Mouse (Mus musculus): ENCODE data around the gene Fxr2. TPM values are rescaled to one million over a fixed set of nuclear protein-coding genes. Genes with fewer than 3 reads are reported as not detected.

The Fxr2 gene
- total RNA-seq, 1 experiment from 2014 or later, result 75.5 TPM

DNA sequence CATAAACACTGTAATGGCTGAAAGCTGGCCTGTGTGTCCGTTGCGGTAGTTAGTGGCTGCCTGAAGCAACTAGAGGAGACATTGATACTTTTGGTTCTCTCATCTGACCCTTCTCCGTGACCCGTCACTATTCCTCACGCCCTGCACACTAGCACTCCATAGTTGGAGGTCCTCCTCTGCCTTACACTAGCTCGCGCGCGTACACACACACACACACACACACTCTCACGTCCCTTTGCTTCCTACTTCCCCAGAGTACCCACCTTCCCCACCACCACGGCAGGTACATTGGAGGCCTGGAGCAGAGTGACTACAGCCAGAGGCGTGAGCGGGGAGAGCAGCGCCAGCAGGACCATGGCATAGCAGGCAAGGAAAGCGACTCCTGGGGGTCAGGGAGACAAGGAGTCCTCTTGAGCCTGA is 24.7 kb downstream of the Fxr2 start:
- DNase-seq, result no peak

DNA sequence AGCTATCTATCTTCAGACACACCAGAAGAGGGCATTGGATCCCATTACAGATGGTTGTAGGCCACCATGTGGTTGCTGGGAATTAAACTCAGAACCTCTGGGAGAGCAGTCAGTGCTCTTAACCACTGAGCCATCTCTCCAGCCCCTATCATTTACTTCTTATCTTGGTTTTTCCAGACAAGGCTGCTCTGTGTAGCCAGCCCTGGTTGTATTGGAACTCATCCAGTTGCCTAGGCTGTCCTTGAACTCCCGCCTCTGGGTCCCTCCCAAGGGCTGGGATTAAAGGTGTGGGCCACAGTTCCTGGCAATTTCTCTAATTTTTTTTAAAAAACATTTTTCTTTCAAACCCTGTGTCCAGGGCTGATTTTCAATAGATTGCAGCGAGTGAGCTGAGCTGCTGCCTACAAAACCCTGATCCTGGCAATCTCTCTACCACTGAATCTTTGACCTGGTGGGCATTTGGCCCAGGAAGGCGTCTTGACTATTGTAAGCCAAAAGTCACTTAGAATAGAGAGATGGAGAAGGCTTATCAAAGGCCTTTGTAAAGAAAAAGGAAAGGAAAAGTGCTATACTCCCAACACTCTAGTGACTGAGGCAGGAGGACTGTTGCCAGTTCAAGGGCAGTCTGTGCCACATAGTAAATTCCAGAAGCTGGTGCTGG is 28.6 kb downstream of the Fxr2 start:
- DNase-seq, result peak; percentile 67

DNA sequence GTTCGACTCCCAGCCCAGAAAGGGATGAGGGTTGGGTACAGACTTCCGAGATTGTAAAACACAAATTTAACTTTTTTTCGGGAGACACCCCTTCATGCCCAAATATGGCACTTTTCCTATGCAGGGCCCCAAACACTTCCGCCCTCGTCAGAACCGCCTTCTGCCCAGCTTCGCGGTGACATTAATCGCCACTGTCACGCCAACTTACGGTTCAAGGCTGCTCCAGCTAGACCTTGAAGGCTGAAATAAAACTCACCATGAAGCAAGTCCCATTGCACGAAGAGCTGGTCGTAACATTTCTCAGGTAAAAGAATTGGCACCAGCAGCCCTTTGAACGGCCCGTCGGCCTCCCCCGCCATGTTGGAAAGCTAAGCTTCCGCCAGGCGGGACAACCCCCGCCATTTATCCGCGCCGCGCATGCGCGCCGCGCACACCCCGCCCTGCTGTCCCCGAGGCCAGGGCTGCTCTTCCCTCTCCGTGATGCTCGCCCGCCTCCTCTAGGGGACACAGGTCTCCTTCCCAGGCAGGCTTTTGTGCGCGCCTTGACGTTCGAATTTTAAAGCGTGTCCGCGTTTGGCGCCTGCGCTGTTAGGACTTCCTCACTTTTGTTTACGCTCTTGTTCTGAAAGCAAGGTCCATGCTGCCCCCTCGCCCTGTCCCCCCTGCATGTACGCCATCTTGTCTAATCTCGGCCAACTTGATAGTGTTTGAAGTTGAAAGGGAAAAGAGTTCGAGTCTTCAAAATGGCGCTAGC is 29.6 kb downstream of the Fxr2 start, which contains the start of gene Mpdu1:
Gene Mpdu1 (minus strand): TSS at position 430 of the 754 bp plus-strand sequence.
- peak; percentile 97 for DNase-seq

DNA sequence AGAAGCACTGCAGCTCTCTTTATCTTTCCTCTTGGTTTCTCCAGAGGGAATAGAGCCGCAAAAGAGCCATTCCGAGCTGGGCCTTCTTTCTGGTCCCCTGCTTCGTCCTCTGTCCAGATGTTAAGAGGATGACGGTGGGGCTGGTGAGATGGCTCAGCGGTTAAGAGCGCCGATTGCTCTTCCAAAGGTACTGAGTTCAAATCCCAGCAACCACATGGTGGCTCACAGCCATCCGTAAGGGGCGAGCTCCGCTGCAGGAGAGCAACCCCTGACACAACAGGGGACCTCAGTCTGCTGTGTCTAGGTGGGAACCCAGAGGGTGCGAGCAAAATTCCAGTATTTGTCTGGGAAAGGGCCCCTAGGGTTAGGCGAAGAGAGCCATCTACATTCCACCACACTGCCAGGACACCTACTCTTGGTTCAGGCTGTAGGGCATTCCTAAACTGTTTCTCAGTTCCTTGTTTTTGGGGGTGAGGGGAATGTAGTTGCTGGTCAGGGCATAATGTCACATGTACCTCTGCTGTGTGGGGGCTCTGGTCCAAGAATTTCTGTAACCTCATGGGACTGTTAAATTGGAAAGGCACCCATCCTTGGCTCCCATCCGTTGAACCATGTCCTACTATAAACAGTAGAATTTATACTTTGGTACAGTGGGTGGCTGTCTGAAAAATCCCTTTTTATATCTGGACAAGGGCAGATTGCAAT is 30.3 kb downstream of the Fxr2 start:
- no peak for DNase-seq

DNA sequence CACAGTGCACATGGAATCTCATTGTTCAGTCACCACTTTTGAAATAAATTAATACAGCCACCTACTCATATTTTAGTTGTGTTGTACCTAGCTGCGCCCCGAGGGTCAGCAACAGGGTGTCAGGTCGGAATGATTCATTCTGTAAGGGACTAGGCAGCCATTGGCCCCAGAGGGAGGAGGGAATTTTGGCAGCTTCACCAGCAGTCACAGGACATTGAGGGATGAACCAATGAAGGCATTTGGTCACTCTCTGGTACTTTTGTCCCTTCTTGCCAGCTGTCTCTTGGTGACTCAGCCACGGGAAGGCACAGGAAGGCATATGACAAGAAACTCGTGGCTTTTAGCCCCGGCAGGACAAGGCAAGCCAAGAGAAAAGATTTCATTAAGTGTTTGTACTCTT is 31.0 kb downstream of the Fxr2 start:
- DNase-seq, result peak; percentile 83

DNA sequence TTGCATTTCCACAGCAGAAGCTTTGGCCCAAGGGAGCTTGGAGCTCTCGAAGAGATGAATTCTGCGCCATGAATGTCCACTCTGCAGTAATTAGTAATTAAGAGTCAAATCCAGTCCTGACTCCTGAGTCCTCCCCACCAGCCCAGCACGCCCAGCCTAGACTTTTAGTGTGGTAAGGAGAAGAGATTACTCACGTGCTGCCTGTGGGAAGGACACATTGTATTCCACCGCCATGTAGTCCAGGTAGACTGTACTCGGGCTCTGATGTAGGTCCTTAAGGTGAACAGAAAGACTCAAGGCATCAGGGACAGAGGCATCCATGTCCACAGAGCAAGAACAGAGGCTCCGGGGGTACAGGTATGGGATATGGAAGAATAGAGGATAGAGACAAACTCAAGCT is 32.1 kb downstream of the Fxr2 start:
- no peak for DNase-seq

DNA sequence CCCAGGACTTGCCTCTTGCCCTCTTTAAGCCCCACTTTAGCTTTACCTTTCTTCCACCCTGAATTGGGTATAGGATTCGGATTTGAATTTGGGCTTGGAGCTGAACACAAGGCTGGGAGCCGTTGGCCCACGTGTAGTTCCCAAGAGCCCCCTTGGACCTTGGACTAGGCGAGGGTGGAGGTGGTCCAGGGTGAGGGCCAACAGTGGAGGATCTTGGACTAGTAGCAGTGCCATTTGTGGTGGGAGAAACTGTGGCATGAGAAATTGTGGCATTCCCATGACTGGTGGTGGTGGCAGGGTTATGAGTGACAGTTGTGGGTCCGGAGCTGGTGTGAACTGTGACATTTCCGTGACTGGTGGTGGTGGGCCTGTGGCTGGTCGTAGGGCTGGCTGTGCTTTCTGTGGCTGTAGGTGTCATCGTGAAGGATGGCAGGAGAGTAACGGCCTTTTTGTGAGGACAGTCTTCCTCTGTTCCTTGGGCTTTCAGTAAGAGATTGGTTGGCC is 32.7 kb downstream of the Fxr2 start:
- no peak for DNase-seq

DNA sequence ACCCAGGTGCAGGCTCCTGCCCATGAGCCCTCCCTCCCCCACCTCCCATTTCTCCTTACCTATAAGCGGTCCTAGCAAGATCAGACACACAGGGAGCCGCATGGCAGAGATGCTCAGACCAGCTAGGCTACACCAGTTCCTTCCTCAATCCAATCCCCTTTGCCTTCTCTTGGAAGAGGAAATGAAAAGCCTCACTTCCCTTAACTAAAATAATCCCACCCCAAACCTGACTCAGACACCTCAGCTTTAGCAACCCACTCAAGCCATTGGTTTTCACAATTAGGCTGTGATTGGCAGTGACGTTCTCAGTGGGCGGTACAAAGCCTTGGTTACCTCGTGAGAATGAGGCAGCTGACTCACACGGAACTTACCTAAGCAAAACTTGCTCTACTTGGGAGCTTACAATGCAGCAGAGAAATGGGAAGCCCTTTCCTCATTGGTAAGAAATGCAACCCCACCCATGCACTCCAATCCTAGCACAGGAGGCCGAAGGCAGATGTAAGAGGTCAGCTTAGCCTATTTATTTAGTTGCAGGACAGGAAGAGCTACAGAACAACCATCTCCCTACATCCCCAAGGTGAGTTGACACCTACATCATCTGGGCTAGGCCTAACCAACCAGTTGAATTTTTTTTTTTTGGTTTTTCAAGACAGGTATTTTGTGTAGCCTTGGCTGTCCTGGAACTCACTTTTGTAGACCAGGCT is 33.3 kb downstream of the Fxr2 start, which contains the start of gene Cd68:
Gene Cd68 (minus strand): TSS at position 193 of the 704 bp plus-strand sequence.
- peak; percentile 73 for DNase-seq

DNA sequence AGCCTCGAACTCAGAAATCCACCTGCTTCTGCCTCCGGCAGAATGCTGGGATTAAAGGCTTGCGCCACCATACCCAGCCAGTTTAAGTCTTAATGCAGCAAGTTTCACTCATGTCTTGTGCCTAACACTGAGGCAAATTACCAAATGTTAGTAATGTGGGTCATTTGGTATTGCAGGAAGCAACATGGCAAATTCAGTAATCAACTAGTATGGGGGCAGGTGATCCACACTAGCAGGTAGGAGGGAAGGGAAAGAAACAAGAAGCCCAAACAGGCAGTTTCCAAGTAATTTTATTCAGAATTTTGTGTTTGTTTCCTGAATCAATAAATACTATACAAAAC is 33.8 kb downstream of the Fxr2 start:
- no peak for DNase-seq

DNA sequence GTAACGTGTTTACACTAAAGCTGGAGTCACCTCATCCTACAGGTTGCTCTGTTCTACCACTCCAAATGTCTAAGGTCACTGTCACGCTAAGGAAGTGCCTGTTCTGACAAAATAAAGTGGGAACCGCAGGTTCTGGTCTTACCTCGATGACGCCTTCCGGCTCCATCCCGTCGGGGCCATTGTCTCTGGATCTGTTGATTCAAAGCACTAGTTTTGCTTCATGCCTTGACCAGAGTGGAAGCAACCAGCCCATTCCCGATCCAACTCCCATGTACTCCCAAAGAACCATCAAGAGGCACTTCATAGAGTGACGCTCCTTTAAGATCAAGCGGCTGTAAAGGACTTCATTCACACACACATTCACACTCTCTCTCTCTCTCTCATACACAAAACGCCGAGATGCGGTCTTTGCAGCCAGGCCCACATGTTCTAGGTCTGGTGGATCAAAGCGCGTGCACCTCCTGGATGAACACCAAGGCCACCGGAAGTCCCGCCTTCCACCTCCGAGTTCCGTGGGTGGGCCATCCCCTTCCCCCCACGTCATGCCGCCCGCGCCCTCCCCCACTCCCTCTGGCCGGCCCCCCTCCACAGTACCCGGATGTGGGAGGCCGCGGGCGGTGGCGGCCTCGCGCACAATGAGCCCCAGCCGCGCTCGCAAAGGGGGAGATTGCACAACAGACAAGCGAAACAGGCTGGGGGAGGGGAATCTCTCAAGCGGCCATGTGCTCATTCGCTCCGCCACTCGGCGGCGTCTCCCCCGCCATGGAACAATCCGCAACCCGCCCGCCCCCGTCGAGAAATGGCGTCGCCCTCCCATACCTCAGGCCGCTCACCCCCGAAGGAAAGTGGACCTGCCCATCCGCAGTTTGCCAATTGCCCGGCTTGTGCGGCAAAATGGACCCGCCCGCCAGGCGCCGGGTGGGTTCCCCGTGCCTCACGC is 38.3 kb downstream of the Fxr2 start:
- DNase-seq, result peak; percentile 99

DNA sequence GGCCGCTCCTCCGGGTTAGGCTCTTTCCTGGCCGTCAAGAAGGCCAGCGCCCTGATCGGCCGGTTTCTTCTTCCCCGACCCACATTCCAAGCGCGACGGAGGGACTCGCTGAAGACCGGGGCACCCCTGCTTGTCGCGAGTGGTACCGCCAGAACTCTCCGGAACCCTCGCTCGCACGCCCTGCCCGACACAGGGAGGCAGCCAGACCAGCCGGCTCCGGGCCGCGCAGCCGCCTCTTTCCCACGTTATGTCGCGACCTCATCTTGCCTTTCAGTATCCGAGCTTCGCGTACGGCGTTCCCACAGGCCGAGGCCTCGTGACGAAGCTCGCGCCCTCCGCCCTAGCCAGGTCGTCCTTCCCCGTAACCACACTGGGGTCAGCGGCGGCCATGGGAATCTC is 38.9 kb downstream of the Fxr2 start:
- DNase-seq, result no peak

DNA sequence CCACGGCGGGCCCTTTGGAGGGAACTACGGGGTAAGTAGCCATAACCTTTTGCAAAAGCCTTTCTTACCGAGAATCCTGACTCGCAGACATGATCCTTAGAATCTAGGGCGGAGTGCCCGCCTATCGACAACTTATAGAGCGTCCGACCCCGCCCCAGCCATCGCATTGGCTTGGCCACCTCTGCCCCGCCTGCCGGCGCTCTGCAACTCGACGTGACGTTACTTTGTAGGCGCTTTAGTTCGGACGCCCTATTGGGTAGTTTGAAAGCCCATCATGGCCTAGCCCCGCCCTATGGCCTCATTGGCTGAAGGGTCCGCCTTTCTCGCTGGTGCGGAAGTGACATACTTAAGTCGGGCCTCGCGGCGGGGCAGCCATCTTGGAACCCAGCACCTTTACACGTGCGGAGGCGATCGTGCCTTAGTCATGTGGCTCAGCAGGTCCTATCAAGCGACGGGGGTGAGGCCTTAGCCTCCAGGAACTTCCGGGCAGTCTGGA is 39.5 kb downstream of the Fxr2 start, which contains the start of gene Eif4a1:
Gene Eif4a1 (minus strand): TSS at position 213 of the 496 bp plus-strand sequence.
- peak; percentile 99 for DNase-seq

DNA sequence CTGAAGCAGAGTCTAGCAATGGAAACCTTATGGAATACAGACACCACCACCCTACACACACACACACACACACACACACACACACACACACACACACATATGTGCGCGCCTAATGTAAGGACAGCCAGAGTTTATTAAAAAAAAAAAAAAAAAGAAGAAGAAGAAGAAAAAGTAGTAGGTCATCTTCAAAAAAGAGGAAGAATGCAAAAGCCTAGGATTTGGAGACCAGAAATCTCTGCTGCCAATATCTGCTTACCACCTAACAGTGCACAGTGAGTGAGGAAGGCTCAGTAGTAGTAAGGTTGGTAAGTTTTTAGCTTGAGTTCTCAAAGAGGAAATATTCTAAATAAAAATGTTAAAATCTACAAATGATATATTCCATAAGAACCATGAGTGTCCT is 46.4 kb downstream of the Fxr2 start:
- DNase-seq, result no peak

DNA sequence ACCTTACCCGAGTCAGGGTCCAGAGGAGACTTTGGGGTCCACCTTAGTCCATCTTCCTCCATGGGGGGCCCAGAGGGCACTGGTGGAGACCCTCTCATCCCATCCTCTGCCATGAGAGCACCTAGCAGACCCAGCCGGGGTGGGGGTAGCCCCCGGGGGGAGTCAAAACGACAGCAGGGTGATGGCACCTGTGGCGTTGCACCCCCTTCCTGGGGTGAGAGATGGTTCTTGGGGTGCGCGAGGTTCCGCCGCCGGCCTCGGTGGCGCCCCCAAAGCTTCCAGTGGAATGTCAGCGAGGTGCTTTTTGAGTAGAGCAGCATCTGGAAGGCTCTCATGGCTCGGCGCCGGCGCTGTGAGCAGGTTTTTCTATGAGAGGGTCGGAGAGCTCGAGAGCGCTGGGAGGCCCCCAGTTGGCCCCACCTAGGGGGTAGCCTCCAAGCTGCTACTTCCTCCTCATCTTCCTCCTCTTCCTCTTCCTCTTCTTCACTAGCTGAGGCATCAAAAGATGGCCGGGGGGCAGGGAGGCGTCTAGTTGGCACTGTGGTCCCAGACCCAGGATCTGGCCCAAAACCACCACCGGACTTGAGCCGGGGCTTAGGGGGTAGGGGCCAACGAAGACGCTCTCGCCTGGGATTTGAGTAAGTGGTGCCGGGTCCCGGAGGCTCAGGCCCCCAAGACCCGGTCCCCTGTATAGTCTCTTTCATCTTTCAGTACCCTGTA is 47.5 kb downstream of the Fxr2 start:
- DNase-seq, result peak; percentile 18

DNA sequence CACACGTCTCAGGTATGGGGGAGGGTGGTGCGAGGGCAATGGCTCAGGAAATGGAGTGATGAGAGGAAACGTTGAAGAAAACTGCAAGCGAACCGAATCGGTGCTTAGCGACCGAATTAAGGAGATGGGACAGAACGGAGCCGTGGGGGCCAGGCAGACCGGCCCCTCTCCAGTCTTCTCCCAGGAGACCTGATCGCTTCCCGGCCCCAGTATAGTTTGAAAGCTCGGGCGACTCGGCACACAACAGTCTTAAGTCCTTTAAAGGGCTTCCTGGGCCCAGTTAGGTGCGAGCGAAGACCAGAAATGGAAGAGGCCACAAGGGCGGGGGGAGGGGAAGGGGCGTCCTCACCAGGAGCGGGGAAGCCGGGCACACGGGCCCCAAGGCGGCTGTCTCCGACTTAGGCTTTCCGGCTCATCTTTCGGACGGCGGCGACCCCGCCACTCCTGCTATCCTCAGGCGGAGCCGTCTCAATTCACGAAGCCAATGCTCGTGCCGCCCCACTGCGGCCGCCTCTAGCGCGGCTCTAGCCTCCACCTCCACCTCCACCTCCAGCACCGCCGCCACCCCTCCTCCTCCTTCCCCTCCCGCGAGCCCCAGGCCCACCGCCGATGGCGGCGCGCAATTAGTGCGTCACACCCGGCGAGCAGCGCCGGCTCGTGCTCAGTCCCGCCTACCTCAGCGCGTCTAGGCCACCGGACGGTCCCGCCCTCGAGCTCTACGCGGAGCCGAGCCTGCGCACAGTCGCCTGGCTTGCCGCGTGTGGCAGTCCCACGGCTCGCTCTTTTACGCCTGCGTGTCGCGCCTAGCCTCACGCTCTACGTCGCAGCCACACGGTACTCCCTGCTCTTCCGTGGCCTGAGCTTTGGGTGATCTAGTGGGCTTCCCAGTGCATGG is 48.8 kb downstream of the Fxr2 start, which contains the start of gene Senp3:
Gene Senp3 (minus strand): TSS at position 771 of the 895 bp plus-strand sequence.
- peak; percentile 99 for DNase-seq

DNA sequence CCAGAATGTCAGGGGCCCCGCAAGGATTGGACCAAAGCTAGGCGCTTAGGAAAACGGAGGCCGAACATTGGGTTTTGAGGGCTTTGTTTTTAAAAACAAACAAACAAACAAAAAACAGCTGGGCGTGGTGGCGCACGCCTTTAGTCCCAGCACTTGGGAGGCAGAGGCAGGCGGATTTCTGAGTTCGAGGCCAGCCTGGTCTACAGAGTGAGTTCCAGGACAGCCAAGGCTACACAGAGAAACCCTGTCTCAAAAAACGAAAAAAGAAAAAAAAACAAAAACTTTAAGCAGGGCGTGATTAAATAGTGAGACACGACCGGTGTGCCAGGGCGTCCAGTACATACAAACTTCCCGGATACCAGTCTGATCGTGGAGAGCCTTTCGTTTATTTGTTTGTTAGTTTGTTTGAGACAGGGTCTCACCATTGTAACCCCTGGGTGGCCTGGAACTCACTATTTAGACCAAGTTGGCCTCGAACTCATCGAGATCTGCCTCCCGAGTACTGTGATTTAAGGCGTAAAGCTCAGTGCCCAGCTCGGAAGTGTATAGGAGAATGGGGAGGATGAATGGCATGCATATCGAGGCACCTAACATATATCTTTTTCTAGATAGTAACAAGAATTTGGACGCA is 49.5 kb downstream of the Fxr2 start:
- no peak for DNase-seq

DNA sequence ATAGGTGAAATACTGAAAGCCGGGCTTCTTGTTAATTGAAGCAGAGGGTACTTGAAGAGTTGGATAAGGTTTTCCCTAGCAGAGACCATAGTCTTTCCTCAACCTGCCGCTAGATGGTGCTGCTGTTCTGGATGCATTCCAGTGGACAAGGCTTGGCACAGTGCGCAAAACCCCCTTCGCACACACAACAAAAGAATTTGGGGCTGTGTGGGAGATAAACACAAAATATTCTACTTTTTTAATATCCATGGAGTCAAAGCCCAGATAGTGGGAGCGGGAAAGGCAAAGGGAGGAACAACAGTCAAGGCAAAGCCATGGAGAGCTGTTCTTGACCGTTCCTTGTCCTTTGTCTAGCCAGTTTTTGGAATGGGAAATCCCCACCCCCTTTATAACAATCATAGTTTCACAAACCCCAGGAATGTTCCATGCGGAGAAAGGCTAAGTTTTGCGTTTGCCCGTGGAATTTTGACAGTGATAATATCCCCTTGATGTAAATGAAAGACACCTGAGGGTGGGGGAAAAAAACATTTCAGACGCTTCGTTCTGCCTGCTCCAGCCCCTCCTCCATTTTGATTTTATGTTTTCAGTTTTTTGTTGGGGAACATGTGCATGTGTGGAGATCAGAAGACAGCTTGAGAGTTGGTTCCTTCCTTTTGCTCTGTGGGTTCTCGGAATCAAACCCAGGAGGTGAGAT is 50.2 kb downstream of the Fxr2 start:
- peak; percentile 93 for DNase-seq

DNA sequence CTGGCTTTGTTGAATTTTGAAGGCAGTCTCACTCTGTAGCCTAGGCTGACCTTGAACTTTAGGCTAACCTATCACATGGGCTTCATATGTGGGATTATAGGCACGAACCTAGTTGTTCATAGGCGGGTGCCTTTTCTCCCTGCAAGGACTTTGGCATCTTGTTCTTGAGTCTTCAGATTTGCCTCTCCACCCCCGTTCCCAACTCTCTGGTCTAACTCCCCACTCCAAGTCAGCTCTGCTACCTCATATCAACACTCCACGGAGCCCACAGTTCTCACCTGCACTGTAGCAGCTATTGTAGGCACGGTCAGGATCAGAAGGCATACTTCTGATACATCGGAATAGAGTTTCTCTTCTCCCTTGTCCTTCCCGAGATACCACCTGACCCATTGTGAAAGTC is 50.8 kb downstream of the Fxr2 start:
- no peak for DNase-seq
